Mouse (Mus musculus): ENCODE measurements around the gene Cacna1d. TPM values are rescaled to one million over a fixed set of nuclear protein-coding genes. Genes with fewer than 3 reads are reported as not detected.

The Cacna1d gene
- polyA plus RNA-seq, 1 experiment from 2014 or later: 9.5 TPM

- ATAC-seq: no peak
- no peak overlapping the region for H3K4me3 ChIP-seq (replicated peaks; ENCODE audit: low read length)
- no peak overlapping the region for H3K9ac ChIP-seq (replicated peaks; ENCODE audit: low read depth, low read length)
- no peak overlapping the region for H3K27ac ChIP-seq (ENCODE audit: low read length)
- 0 out of 2 replicates have a peak, but pooled peaks cover 5% of the 10 kb centered on the region for H3K4me1 ChIP-seq (replicated peaks; ENCODE audit: control insufficient read depth, insufficient read depth, low read length)
- no peak overlapping the region for H3K4me2 ChIP-seq (ENCODE audit: low read length)
- no peaks in the 10 kb centered on the region for H3K9me3 ChIP-seq (ENCODE audit: control insufficient read depth, low read length)
- no peaks in the 10 kb centered on the region; the same call in 1 of the 2 replicates for H3K27me3 ChIP-seq (replicated peaks; ENCODE audit: control insufficient read depth, insufficient read depth, low read length)
- H3K36me3 ChIP-seq (ENCODE audit: control insufficient read depth, insufficient read depth): no peaks in the 10 kb centered on the region
Measured at GRCm38 (mm10) chr14:30208156-30208555, 283.1 kb downstream of the Cacna1d start.

- Histone ChIP-seq H3K27ac (ENCODE audit: low read length) (no peak overlapping the region), H3K9me3 (ENCODE audit: control insufficient read depth, low read length) (no peaks in the 10 kb centered on the region), H3K4me1 (replicated peaks; ENCODE audit: control insufficient read depth, insufficient read depth, low read length) (0 out of 2 replicates have a peak, but pooled peaks cover 5% of the 10 kb centered on the region), H3K9ac (replicated peaks; ENCODE audit: low read depth, low read length) (no peak overlapping the region), H3K36me3 (ENCODE audit: control insufficient read depth, insufficient read depth) (no peaks in the 10 kb centered on the region), H3K4me3 (replicated peaks; ENCODE audit: low read length) (no peak overlapping the region), H3K27me3 (replicated peaks; ENCODE audit: control insufficient read depth, insufficient read depth, low read length) (no peaks in the 10 kb centered on the region; the same call in 1 of the 2 replicates), H3K4me2 (ENCODE audit: low read length) (no peak overlapping the region)
- ATAC-seq: no peak
- 44% methylated on average over 3 of the region's 3 CpGs for WGBS
Measured at GRCm38 (mm10) chr14:30205821-30206220, 285.4 kb downstream of the Cacna1d start.

- no peaks in the 10 kb centered on the region for H3K36me3 ChIP-seq (ENCODE audit: control insufficient read depth, insufficient read depth)
- H3K9me3 ChIP-seq (ENCODE audit: control insufficient read depth, low read length): no peaks in the 10 kb centered on the region
- no peak overlapping the region for H3K9ac ChIP-seq (replicated peaks; ENCODE audit: low read depth, low read length)
- H3K4me1 ChIP-seq (replicated peaks; ENCODE audit: control insufficient read depth, insufficient read depth, low read length): 0 out of 2 replicates have a peak, but pooled peaks cover 5% of the 10 kb centered on the region
- no peak overlapping the region for H3K4me3 ChIP-seq (replicated peaks; ENCODE audit: low read length)
- no peak overlapping the region for H3K27ac ChIP-seq (ENCODE audit: low read length)
- ATAC-seq: no peak
- H3K27me3 ChIP-seq (replicated peaks; ENCODE audit: control insufficient read depth, insufficient read depth, low read length): no peaks in the 10 kb centered on the region; the same call in 1 of the 2 replicates
- H3K4me2 ChIP-seq (ENCODE audit: low read length): no peak overlapping the region
- WGBS: 82% methylated on average over 1 of the region's 1 CpGs
Measured at GRCm38 (mm10) chr14:30204526-30204925, 286.7 kb downstream of the Cacna1d start.

GRCm38 (mm10) chr14:30200310-30200709, 290.9 kb downstream of the Cacna1d start:
- Histone ChIP-seq H3K4me3 (replicated peaks; ENCODE audit: low read length) (no peak overlapping the region), H3K4me1 (replicated peaks; ENCODE audit: control insufficient read depth, insufficient read depth, low read length) (peaks cover 4% of the 10 kb centered on the region; the same call in 1 of the 2 replicates), H3K4me2 (ENCODE audit: low read length) (no peak overlapping the region), H3K27me3 (replicated peaks; ENCODE audit: control insufficient read depth, insufficient read depth, low read length) (no peaks in the 10 kb centered on the region; the same call in 1 of the 2 replicates), H3K27ac (ENCODE audit: low read length) (no peak overlapping the region), H3K9ac (replicated peaks; ENCODE audit: low read depth, low read length) (no peak overlapping the region), H3K36me3 (ENCODE audit: control insufficient read depth, insufficient read depth) (no peaks in the 10 kb centered on the region), H3K9me3 (ENCODE audit: control insufficient read depth, low read length) (no peaks in the 10 kb centered on the region)
- ATAC-seq: no peak
- 84% methylated on average over 1 of the region's 1 CpGs for WGBS

GRCm38 (mm10) chr14:30198882-30199281, 292.4 kb downstream of the Cacna1d start:
- H3K4me1 ChIP-seq (replicated peaks; ENCODE audit: control insufficient read depth, insufficient read depth, low read length): peaks cover 4% of the 10 kb centered on the region; the same call in 1 of the 2 replicates
- no peak overlapping the region for H3K4me3 ChIP-seq (replicated peaks; ENCODE audit: low read length)
- H3K27ac ChIP-seq (ENCODE audit: low read length): no peak overlapping the region
- no peaks in the 10 kb centered on the region for H3K9me3 ChIP-seq (ENCODE audit: control insufficient read depth, low read length)
- H3K9ac ChIP-seq (replicated peaks; ENCODE audit: low read depth, low read length): no peak overlapping the region
- H3K27me3 ChIP-seq (replicated peaks; ENCODE audit: control insufficient read depth, insufficient read depth, low read length): no peaks in the 10 kb centered on the region
- no peak overlapping the region for H3K4me2 ChIP-seq (ENCODE audit: low read length)
- 94% methylated on average over 3 of the region's 3 CpGs for WGBS
- H3K36me3 ChIP-seq (ENCODE audit: control insufficient read depth, insufficient read depth): no peaks in the 10 kb centered on the region
- ATAC-seq: no peak

- Histone ChIP-seq H3K9ac (replicated peaks; ENCODE audit: low read depth, low read length) (no peak overlapping the region), H3K4me3 (replicated peaks; ENCODE audit: low read length) (no peak overlapping the region), H3K4me2 (ENCODE audit: low read length) (no peak overlapping the region), H3K9me3 (ENCODE audit: control insufficient read depth, low read length) (no peaks in the 10 kb centered on the region), H3K36me3 (ENCODE audit: control insufficient read depth, insufficient read depth) (no peaks in the 10 kb centered on the region), H3K27ac (ENCODE audit: low read length) (no peak overlapping the region), H3K27me3 (replicated peaks; ENCODE audit: control insufficient read depth, insufficient read depth, low read length) (no peaks in the 10 kb centered on the region), H3K4me1 (replicated peaks; ENCODE audit: control insufficient read depth, insufficient read depth, low read length) (peaks cover 4% of the 10 kb centered on the region; the same call in 1 of the 2 replicates)
- no peak for ATAC-seq
- WGBS: 78% methylated on average over 4 of the region's 4 CpGs
Measured at GRCm38 (mm10) chr14:30198116-30198515, 293.1 kb downstream of the Cacna1d start.

- H3K4me3 ChIP-seq (replicated peaks; ENCODE audit: low read length): no peak overlapping the region
- H3K36me3 ChIP-seq (ENCODE audit: control insufficient read depth, insufficient read depth): no peaks in the 10 kb centered on the region
- H3K9ac ChIP-seq (replicated peaks; ENCODE audit: low read depth, low read length): no peak overlapping the region
- peaks cover 4% of the 10 kb centered on the region; the same call in 1 of the 2 replicates for H3K4me1 ChIP-seq (replicated peaks; ENCODE audit: control insufficient read depth, insufficient read depth, low read length)
- no peaks in the 10 kb centered on the region for H3K9me3 ChIP-seq (ENCODE audit: control insufficient read depth, low read length)
- 52% methylated on average over 1 of the region's 1 CpGs for WGBS
- H3K4me2 ChIP-seq (ENCODE audit: low read length): no peak overlapping the region
- no peaks in the 10 kb centered on the region for H3K27me3 ChIP-seq (replicated peaks; ENCODE audit: control insufficient read depth, insufficient read depth, low read length)
- H3K27ac ChIP-seq (ENCODE audit: low read length): no peak overlapping the region
- no peak for ATAC-seq
Measured at GRCm38 (mm10) chr14:30196959-30197358, 294.3 kb downstream of the Cacna1d start.

- no peak overlapping the region; the same call in 1 of the 2 replicates for H3K27ac ChIP-seq (ENCODE audit: low read length)
- peaks cover 4% of the 10 kb centered on the region; the same call in 1 of the 2 replicates for H3K4me1 ChIP-seq (replicated peaks; ENCODE audit: control insufficient read depth, insufficient read depth, low read length)
- H3K27me3 ChIP-seq (replicated peaks; ENCODE audit: control insufficient read depth, insufficient read depth, low read length): no peaks in the 10 kb centered on the region
- no peaks in the 10 kb centered on the region for H3K36me3 ChIP-seq (ENCODE audit: control insufficient read depth, insufficient read depth)
- H3K4me2 ChIP-seq (ENCODE audit: low read length): no peak overlapping the region
- H3K9ac ChIP-seq (replicated peaks; ENCODE audit: low read depth, low read length): no peak overlapping the region
- ATAC-seq: no peak
- no peaks in the 10 kb centered on the region for H3K9me3 ChIP-seq (ENCODE audit: control insufficient read depth, low read length)
- H3K4me3 ChIP-seq (replicated peaks; ENCODE audit: low read length): no peak overlapping the region
- WGBS: 31% methylated on average over 5 of the region's 5 CpGs
Measured at GRCm38 (mm10) chr14:30196235-30196634, 295.0 kb downstream of the Cacna1d start.

GRCm38 (mm10) chr14:30190308-30190971, 300.8 kb downstream of the Cacna1d start:
- Histone ChIP-seq H3K9me3 (ENCODE audit: control insufficient read depth, low read length) (no peaks in the 10 kb centered on the region), H3K36me3 (ENCODE audit: control insufficient read depth, insufficient read depth) (no peaks in the 10 kb centered on the region), H3K4me2 (ENCODE audit: low read length) (no peak overlapping the region), H3K9ac (replicated peaks; ENCODE audit: low read depth, low read length) (no peak overlapping the region), H3K4me1 (replicated peaks; ENCODE audit: control insufficient read depth, insufficient read depth, low read length) (no peaks in the 10 kb centered on the region), H3K27me3 (replicated peaks; ENCODE audit: control insufficient read depth, insufficient read depth, low read length) (no peaks in the 10 kb centered on the region), H3K4me3 (replicated peaks; ENCODE audit: low read length) (no peak overlapping the region), H3K27ac (ENCODE audit: low read length) (no peak overlapping the region)
- 88% methylated on average over 5 of the region's 5 CpGs for WGBS
- no peak for ATAC-seq

All from forebrain, embryonic 16.5 days (tissue).